Mouse (Mus musculus) 3T3-L1 (cell line): ENCODE data around the gene Akr1e1.
"Not testable (repeated sequence)": the region's sequence is repeated elsewhere in the genome, so short reads cannot be mapped to it uniquely, and the experiment has no call there.

Source experiments
- DNase-seq: peaks from one replicate; pipeline ENCODE4 v3.0.0-alpha.2; 2015; ENCODE audit warnings: low read depth, low spot score

Akr1e1 gene

GRCm38 (mm10) chr13:4608961-4609409 is at the start of gene Akr1e1:
Gene Akr1e1 (minus strand): TSS chr13:4609174.
- peak; percentile 89 for DNase-seq

DNA sequence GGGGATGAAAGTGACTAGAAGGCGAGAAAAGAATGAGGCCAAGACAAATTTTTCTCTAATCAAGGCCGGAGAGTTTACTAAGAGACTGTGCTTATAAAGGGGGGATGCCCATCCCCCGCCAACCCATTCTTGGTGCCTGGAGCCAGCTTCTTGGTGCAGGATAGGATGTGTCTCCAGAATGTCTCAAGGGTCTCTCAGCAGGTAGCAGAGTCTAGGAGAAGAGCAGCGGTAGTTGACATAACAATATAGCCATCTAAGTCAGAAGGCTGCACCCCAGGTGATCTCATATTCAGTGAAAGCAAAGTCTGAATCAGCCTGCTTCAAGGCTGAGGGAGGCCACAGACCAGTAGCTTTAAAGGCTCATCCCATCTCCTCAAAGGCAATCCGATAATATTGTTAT is 49.4 kb upstream of the Akr1e1 start:
- DNase-seq: no peak

GRCm38 (mm10) chr13:4656277-4657146 is 47.5 kb upstream of the Akr1e1 start:
- no peak for DNase-seq

- DNase-seq: no peak
These were observed 41.2 kb upstream of the Akr1e1 start for GRCm38 (mm10) chr13:4650190-4650589.

DNA sequence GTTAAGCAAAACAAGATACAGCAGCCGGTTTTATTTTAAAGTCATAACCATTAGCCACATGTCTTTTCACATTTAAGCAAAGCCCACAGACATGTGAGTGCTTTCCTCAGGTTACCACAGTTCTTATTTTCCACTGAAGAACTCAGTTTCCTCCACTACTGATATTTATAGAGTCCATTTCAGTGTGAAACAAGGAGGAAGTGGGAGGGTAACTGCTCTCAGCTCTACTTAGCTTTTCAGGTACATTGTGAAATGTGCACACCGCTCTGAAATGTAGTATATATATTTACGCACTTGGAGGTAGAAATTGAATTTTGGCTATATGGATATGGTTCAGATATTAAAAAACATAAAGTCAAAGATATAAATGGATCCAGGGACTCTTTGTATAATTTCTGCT is 36.3 kb upstream of the Akr1e1 start:
- DNase-seq: no peak

- DNase-seq: peak; percentile 69
These were observed 1.9 kb upstream of the Akr1e1 start for GRCm38 (mm10) chr13:4610902-4611301.

- no peak for DNase-seq
These were observed 444 bp downstream of the Akr1e1 start for GRCm38 (mm10) chr13:4608530-4608929.

- no peak for DNase-seq
These were observed 2.2 kb downstream of the Akr1e1 start for GRCm38 (mm10) chr13:4606821-4607220.

DNA sequence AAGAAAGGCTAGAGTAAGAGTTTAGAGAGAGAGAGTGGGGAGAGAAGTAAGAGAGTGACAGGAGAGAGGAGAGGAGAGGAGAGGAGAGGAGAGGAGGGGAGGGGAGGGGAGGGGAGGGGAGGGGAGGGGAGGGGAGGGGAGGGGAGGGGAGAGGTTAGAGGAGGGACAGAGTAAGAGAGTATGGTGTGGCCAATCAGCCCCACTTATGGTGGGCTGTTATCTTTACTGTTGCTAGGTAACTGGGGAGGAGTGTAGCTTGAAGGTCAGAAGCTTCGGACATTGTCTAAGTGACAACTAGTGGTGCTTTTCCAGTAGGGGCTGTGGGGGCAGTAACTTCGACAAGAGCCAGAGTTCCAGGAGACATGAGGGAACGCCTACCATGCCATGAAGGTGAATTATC is 5.5 kb downstream of the Akr1e1 start:
- not testable (repeated sequence) for DNase-seq

GRCm38 (mm10) chr13:4576921-4577320 is 32.1 kb downstream of the Akr1e1 start:
- DNase-seq: no peak

GRCm38 (mm10) chr13:4573871-4574270 is 35.1 kb downstream of the Akr1e1 start, which contains the start of gene Akr1c21:
Gene Akr1c21 (plus strand): TSS chr13:4574075.
- DNase-seq: no peak

- DNase-seq: no peak
These were observed 43.0 kb downstream of the Akr1e1 start for GRCm38 (mm10) chr13:4565996-4566395.

GRCm38 (mm10) chr13:4560500-4560899 is 48.5 kb downstream of the Akr1e1 start:
- DNase-seq: no peak

GRCm38 (mm10) chr13:4559143-4559542 is 49.8 kb downstream of the Akr1e1 start:
- no peak for DNase-seq
